Mouse (Mus musculus) thymus, adult 2 months (tissue): Measurements from ENCODE around the gene Ncf1. TPM values are rescaled to one million over a fixed set of nuclear protein-coding genes. Genes with fewer than 3 reads are reported as not detected.

ENCODE experiments used
- DNase-seq: peaks from one replicate; pipeline ENCODE4 v3.0.0; 2021
- H3K27ac ChIP-seq: fragments of 200-500 bp; 2 replicates; pipeline ENCODE4 v1.5.1; 2012; ENCODE audit warnings: low read length, control low read depth; ENCODE audit not compliant: control insufficient read depth, insufficient read depth
- H3K27me3 ChIP-seq: fragments of 200-500 bp; 2 replicates; pipeline ENCODE4 v1.6.1; 2012; ENCODE audit warnings: mild to moderate bottlenecking, low read length, moderate library complexity, mixed read lengths; ENCODE audit not compliant: control insufficient read depth, insufficient read depth
- H3K36me3 ChIP-seq: fragments of 200-500 bp; 2 replicates; pipeline ENCODE4 v1.6.1; 2012; ENCODE audit warnings: mild to moderate bottlenecking, low read length, moderate library complexity; ENCODE audit not compliant: control insufficient read depth, insufficient read depth
- H3K4me1 ChIP-seq: fragments of 200-500 bp; replicated peaks from 2 replicates; pipeline ENCODE4 v1.6.1; 2012; ENCODE audit warnings: low read length; ENCODE audit not compliant: control insufficient read depth, insufficient read depth
- H3K4me3 ChIP-seq: fragments of 200-500 bp; 2 replicates; pipeline ENCODE4 v1.5.1; 2012; ENCODE audit warnings: mild to moderate bottlenecking, low read length, control low read depth, moderate library complexity; ENCODE audit not compliant: control insufficient read depth, insufficient read depth
- CTCF ChIP-seq: fragments of 200-500 bp; IDR thresholded peaks from 2 replicates; pipeline ENCODE4 v1.5.1; 2012; ENCODE audit warnings: mild to moderate bottlenecking, control low read depth, low read length, moderate library complexity, borderline replicate concordance; ENCODE audit not compliant: control insufficient read depth, poor library complexity, insufficient read depth; ENCODE audit errors: extremely low read depth
- POLR2A ChIP-seq: fragments of 200-500 bp; IDR thresholded peaks from 2 replicates; pipeline ENCODE4 v1.6.1; 2012; ENCODE audit warnings: mild to moderate bottlenecking, low read length, control low read depth, moderate library complexity; ENCODE audit not compliant: control insufficient read depth, poor library complexity, insufficient read depth; ENCODE audit errors: extremely low read depth
- WGBS: fragments of 180-500 bp; shearing (Covaris S2); methylation state at CpG from one replicate; pipeline ENCODE4 v1.1.7; 2018; 5-methylcytosine and 5-hydroxymethylcytosine counted together
- polyA plus RNA-seq: library from polyadenylated mRNA; depleted of rRNA; stranded (reverse); fragments of >200 nt; gene quantifications from 2 replicates; pipeline ENCODE4 v1.2.3, GENCODE M21; 2012; rRNA removed

The Ncf1 gene
- polyA plus RNA-seq: 28.6 and 35.9 TPM in 2 replicates

- Histone ChIP-seq H3K36me3 (no peaks in the 10 kb centered on the region), H3K4me3 (no peak within 1 kb of the TSS; the same call in none of the 2 replicates), H3K4me1 (peaks cover 70% of the 10 kb centered on the region), H3K27ac (peak within 1 kb of the TSS; percentile 73), H3K27me3 (no peaks in the 10 kb centered on the region)
- 60% methylated on average over 7 of the region's 7 CpGs for WGBS
- no peak for DNase-seq
- TF ChIP-seq CTCF (no peak), POLR2A (no peak)
Observed at GRCm38 (mm10) chr5:134229391-134229790, at the start of gene Ncf1. Gene Ncf1, minus strand, starts transcription at chr5:134229625.

- no peak for DNase-seq
- Histone ChIP-seq H3K4me1 (peaks cover 58% of the 10 kb centered on the region), H3K36me3 (peaks cover 34% of the 10 kb centered on the region), H3K27ac (0 out of 2 replicates have a peak overlapping the region, but pooled peaks have one; percentile 3), H3K27me3 (no peaks in the 10 kb centered on the region), H3K4me3 (no peak overlapping the region)
- 68% methylated on average over 4 of the region's 4 CpGs for WGBS
- TF ChIP-seq POLR2A: no peak
- TF ChIP-seq CTCF: no peak
Observed at GRCm38 (mm10) chr5:134277109-134277508, 47.7 kb upstream of the Ncf1 start.

GRCm38 (mm10) chr5:134275556-134275955 is 46.1 kb upstream of the Ncf1 start:
- H3K36me3 ChIP-seq: peaks cover 39% of the 10 kb centered on the region
- peak; percentile 42 for DNase-seq

DNA sequence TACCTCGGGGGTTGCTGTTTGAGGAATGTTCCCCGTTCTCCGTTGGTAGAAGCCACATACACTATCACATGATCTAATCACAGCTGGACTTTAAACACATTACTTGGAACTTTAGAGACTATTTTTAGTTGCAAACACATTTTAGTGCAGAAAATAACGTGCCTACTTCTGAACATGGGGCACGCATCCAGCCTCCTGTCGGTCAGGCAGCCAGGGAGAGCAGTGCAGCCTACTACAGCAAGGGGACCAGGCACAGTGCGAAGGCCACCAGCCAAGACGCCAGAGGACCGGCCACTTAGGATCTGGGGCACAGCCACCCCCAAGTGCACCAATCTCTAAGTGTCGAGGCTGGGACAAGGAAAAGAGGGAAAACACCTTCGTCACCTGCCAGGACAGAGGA is 45.6 kb upstream of the Ncf1 start:
- WGBS: 74% methylated on average over 11 of the region's 11 CpGs
- no peak overlapping the region for H3K4me3 ChIP-seq
- H3K27ac ChIP-seq: no peak overlapping the region
- DNase-seq: no peak
- H3K4me1 ChIP-seq: peaks cover 67% of the 10 kb centered on the region
- no peaks in the 10 kb centered on the region for H3K27me3 ChIP-seq
- TF ChIP-seq CTCF (no peak), POLR2A (no peak)
- peaks cover 38% of the 10 kb centered on the region for H3K36me3 ChIP-seq

More at GRCm38 (mm10) chr5:134275556-134275955, 46.1 kb upstream of the Ncf1 start:
- Histone ChIP-seq H3K4me3 (no peak overlapping the region), H3K27ac (no peak overlapping the region), H3K4me1 (peaks cover 64% of the 10 kb centered on the region), H3K27me3 (no peaks in the 10 kb centered on the region)
- TF ChIP-seq POLR2A (no peak), CTCF (no peak)
- 56% methylated on average over 10 of the region's 10 CpGs for WGBS

DNA sequence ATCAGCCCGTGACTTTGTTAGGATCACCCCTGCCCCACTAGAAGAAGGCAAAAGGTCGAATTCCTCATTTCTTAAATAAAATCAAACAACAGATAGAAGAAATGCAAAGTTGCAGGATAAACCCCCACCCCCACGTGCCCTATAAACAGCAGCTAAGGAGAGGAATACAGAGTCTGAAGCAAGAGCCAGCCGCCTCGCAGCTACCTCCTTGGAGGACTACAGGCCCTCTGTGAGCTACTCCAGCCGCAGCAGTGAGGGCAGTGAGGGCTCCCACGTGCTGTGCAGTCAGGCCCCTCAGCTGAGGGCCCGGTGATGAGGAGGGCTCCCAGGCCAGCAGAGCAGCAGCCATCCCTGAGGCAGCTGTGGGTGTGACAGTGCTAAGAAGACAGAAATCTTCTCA is 44.3 kb upstream of the Ncf1 start:
- DNase-seq: no peak
- no peaks in the 10 kb centered on the region for H3K27me3 ChIP-seq
- no peak overlapping the region for H3K4me3 ChIP-seq
- peaks cover 73% of the 10 kb centered on the region for H3K4me1 ChIP-seq
- TF ChIP-seq CTCF (no peak), POLR2A (no peak)
- WGBS: 83% methylated on average over 8 of the region's 8 CpGs
- peaks cover 30% of the 10 kb centered on the region for H3K36me3 ChIP-seq
- H3K27ac ChIP-seq: peak overlapping the region; percentile 9; the same call in 1 of the 2 replicates

DNA sequence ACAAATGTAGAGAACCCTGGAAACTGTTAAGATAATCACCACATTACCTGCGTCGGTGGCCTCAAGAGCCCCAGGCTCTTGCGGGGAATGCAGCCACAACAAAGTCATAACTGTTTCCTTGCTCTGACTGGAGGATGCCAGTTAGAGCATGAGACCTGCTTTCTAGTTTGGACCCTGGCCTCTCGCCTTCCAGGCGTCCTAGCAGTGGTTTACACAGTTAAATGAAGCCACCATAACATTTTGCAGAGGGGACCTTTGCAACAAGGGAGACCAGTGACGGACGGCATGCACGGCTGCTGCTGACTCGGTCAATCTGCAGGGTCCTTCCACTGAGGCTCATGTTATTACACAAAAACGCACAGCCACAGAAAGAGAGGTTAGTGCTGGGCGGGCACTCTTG is 43.3 kb upstream of the Ncf1 start:
- 36% methylated on average over 11 of the region's 11 CpGs for WGBS
- no peak for DNase-seq
- Histone ChIP-seq H3K36me3 (peaks cover 20% of the 10 kb centered on the region), H3K4me3 (no peak overlapping the region), H3K4me1 (peaks cover 79% of the 10 kb centered on the region), H3K27ac (peak overlapping the region; percentile 52), H3K27me3 (no peaks in the 10 kb centered on the region)
- TF ChIP-seq CTCF (no peak), POLR2A (no peak)

GRCm38 (mm10) chr5:134271421-134271820 is 42.0 kb upstream of the Ncf1 start:
- Histone ChIP-seq H3K4me3 (no peak overlapping the region), H3K27ac (no peak overlapping the region), H3K27me3 (no peaks in the 10 kb centered on the region), H3K4me1 (peaks cover 82% of the 10 kb centered on the region), H3K36me3 (peaks cover 18% of the 10 kb centered on the region)
- 94% methylated on average over 11 of the region's 11 CpGs for WGBS
- TF ChIP-seq POLR2A (no peak), CTCF (no peak)
- DNase-seq: no peak
